Mouse (Mus musculus): ENCODE measurements around the gene Armc9. TPM values are rescaled to one million over a fixed set of nuclear protein-coding genes. Genes with fewer than 3 reads are reported as not detected.

Armc9 gene
- polyA plus RNA-seq, 1 experiment from 2014 or later, result 13.7 TPM

GRCm38 (mm10) chr1:86284101-86284500 is 129.5 kb downstream of the Armc9 start:
- WGBS, result 85% methylated on average over 5 of the region's 5 CpGs
- no peaks in the 10 kb centered on the region for H3K27me3 ChIP-seq (replicated peaks)

GRCm38 (mm10) chr1:86285295-86285694 is 130.7 kb downstream of the Armc9 start:
- Histone ChIP-seq H3K9ac (no peak overlapping the region), H3K27me3 (replicated peaks) (no peaks in the 10 kb centered on the region), H3K9me3 (no peaks in the 10 kb centered on the region), H3K27ac (replicated peaks) (no peak overlapping the region), H3K4me1 (0 out of 2 replicates have a peak, but pooled peaks cover 4% of the 10 kb centered on the region), H3K4me3 (no peak overlapping the region), H3K36me3 (no peaks in the 10 kb centered on the region), H3K4me2 (no peak overlapping the region)
- ATAC-seq (ENCODE audit: extremely low read depth, insufficient number of reproducible peaks, low FRiP score, low TSS enrichment), result no peak
- 68% methylated on average over 6 of the region's 6 CpGs for WGBS

More at GRCm38 (mm10) chr1:86284101-86284500, 129.5 kb downstream of the Armc9 start:
- no peak overlapping the region for H3K4me3 ChIP-seq
- 0 out of 2 replicates have a peak, but pooled peaks cover 4% of the 10 kb centered on the region for H3K4me1 ChIP-seq
- no peaks in the 10 kb centered on the region for H3K36me3 ChIP-seq
- H3K4me2 ChIP-seq, result no peak overlapping the region
- no peak for ATAC-seq (ENCODE audit: extremely low read depth, insufficient number of reproducible peaks, low FRiP score, low TSS enrichment)
- H3K9ac ChIP-seq, result no peak overlapping the region
- H3K27ac ChIP-seq (replicated peaks), result no peak overlapping the region
- H3K9me3 ChIP-seq, result no peaks in the 10 kb centered on the region

- no peak overlapping the region for H3K4me3 ChIP-seq
- 81% methylated on average over 4 of the region's 4 CpGs for WGBS
- H3K4me1 ChIP-seq, result no peaks in the 10 kb centered on the region
- no peaks in the 10 kb centered on the region for H3K9me3 ChIP-seq
- H3K27me3 ChIP-seq (replicated peaks), result no peaks in the 10 kb centered on the region
- ATAC-seq (ENCODE audit: extremely low read depth, insufficient number of reproducible peaks, low FRiP score, low TSS enrichment), result no peak
- no peaks in the 10 kb centered on the region for H3K36me3 ChIP-seq
- H3K4me2 ChIP-seq, result no peak overlapping the region
- H3K27ac ChIP-seq (replicated peaks), result no peak overlapping the region
- H3K9ac ChIP-seq, result no peak overlapping the region
Measured at GRCm38 (mm10) chr1:86287473-86287872, 132.9 kb downstream of the Armc9 start.

- H3K4me3 ChIP-seq, result no peak overlapping the region
- H3K9me3 ChIP-seq, result no peaks in the 10 kb centered on the region
- H3K4me1 ChIP-seq, result peaks cover 5% of the 10 kb centered on the region; the same call in 1 of the 2 replicates
- H3K27me3 ChIP-seq (replicated peaks), result no peaks in the 10 kb centered on the region
- ATAC-seq (ENCODE audit: extremely low read depth, insufficient number of reproducible peaks, low FRiP score, low TSS enrichment), result no peak
- H3K36me3 ChIP-seq, result no peaks in the 10 kb centered on the region
- H3K4me2 ChIP-seq, result no peak overlapping the region
- no peak overlapping the region for H3K27ac ChIP-seq (replicated peaks)
- H3K9ac ChIP-seq, result 0 out of 2 replicates have a peak overlapping the region, but pooled peaks have one; percentile 33
- 47% methylated on average over 3 of the region's 3 CpGs for WGBS
Measured at GRCm38 (mm10) chr1:86290452-86290851, 135.9 kb downstream of the Armc9 start.

- Histone ChIP-seq H3K27me3 (replicated peaks) (no peaks in the 10 kb centered on the region), H3K36me3 (no peaks in the 10 kb centered on the region), H3K4me2 (no peak overlapping the region), H3K4me3 (no peak overlapping the region), H3K27ac (replicated peaks) (no peak overlapping the region), H3K4me1 (peaks cover 5% of the 10 kb centered on the region; the same call in 1 of the 2 replicates), H3K9me3 (no peaks in the 10 kb centered on the region), H3K9ac (no peak overlapping the region)
- no peak for ATAC-seq (ENCODE audit: extremely low read depth, insufficient number of reproducible peaks, low FRiP score, low TSS enrichment)
- 85% methylated on average over 3 of the region's 3 CpGs for WGBS
Measured at GRCm38 (mm10) chr1:86293091-86293490, 138.5 kb downstream of the Armc9 start.

GRCm38 (mm10) chr1:86293868-86294267 is 139.3 kb downstream of the Armc9 start:
- no peak overlapping the region for H3K4me2 ChIP-seq
- no peak overlapping the region for H3K27ac ChIP-seq (replicated peaks)
- no peak for ATAC-seq (ENCODE audit: extremely low read depth, insufficient number of reproducible peaks, low FRiP score, low TSS enrichment)
- H3K4me3 ChIP-seq, result no peak overlapping the region
- H3K9me3 ChIP-seq, result no peaks in the 10 kb centered on the region
- H3K9ac ChIP-seq, result no peak overlapping the region
- no peaks in the 10 kb centered on the region for H3K36me3 ChIP-seq
- H3K27me3 ChIP-seq (replicated peaks), result no peaks in the 10 kb centered on the region
- H3K4me1 ChIP-seq, result peaks cover 5% of the 10 kb centered on the region; the same call in 1 of the 2 replicates
- WGBS, result 85% methylated on average over 5 of the region's 5 CpGs

GRCm38 (mm10) chr1:86294472-86294871 is 139.9 kb downstream of the Armc9 start:
- ATAC-seq (ENCODE audit: extremely low read depth, insufficient number of reproducible peaks, low FRiP score, low TSS enrichment), result no peak
- Histone ChIP-seq H3K9me3 (no peaks in the 10 kb centered on the region), H3K27me3 (replicated peaks) (no peaks in the 10 kb centered on the region), H3K4me2 (no peak overlapping the region), H3K36me3 (no peaks in the 10 kb centered on the region), H3K4me1 (peaks cover 5% of the 10 kb centered on the region; the same call in 1 of the 2 replicates), H3K4me3 (no peak overlapping the region), H3K9ac (no peak overlapping the region), H3K27ac (replicated peaks) (no peak overlapping the region)
- WGBS, result 27% methylated on average over 4 of the region's 4 CpGs

- Histone ChIP-seq H3K4me1 (peaks cover 23% of the 10 kb centered on the region), H3K36me3 (no peaks in the 10 kb centered on the region), H3K4me3 (no peak overlapping the region), H3K4me2 (no peak overlapping the region), H3K27me3 (replicated peaks) (peaks cover 52% of the 10 kb centered on the region), H3K9ac (no peak overlapping the region), H3K27ac (replicated peaks) (no peak overlapping the region), H3K9me3 (no peaks in the 10 kb centered on the region)
- 34% methylated on average over 2 of the region's 2 CpGs for WGBS
- no peak for ATAC-seq (ENCODE audit: extremely low read depth, insufficient number of reproducible peaks, low FRiP score, low TSS enrichment)
Measured at GRCm38 (mm10) chr1:86300093-86300492, 145.5 kb downstream of the Armc9 start.

GRCm38 (mm10) chr1:86300731-86301130 is 146.2 kb downstream of the Armc9 start:
- no peak overlapping the region for H3K27ac ChIP-seq (replicated peaks)
- no peak for ATAC-seq (ENCODE audit: extremely low read depth, insufficient number of reproducible peaks, low FRiP score, low TSS enrichment)
- no peaks in the 10 kb centered on the region for H3K9me3 ChIP-seq
- H3K4me3 ChIP-seq, result no peak overlapping the region
- no peaks in the 10 kb centered on the region for H3K36me3 ChIP-seq
- H3K9ac ChIP-seq, result no peak overlapping the region
- no peak overlapping the region for H3K4me2 ChIP-seq
- peaks cover 58% of the 10 kb centered on the region for H3K27me3 ChIP-seq (replicated peaks)
- WGBS, result 53% methylated on average over 7 of the region's 7 CpGs
- H3K4me1 ChIP-seq, result peaks cover 23% of the 10 kb centered on the region

- Histone ChIP-seq H3K9me3 (no peaks in the 10 kb centered on the region), H3K4me1 (peaks cover 23% of the 10 kb centered on the region), H3K27ac (replicated peaks) (no peak overlapping the region), H3K4me2 (no peak overlapping the region), H3K27me3 (replicated peaks) (peaks cover 64% of the 10 kb centered on the region), H3K4me3 (no peak overlapping the region), H3K36me3 (no peaks in the 10 kb centered on the region), H3K9ac (no peak overlapping the region)
- WGBS, result 48% methylated on average over 6 of the region's 6 CpGs
- ATAC-seq (ENCODE audit: extremely low read depth, insufficient number of reproducible peaks, low FRiP score, low TSS enrichment), result no peak
Measured at GRCm38 (mm10) chr1:86301221-86302091, 146.9 kb downstream of the Armc9 start.

GRCm38 (mm10) chr1:86302532-86302931 is 148.0 kb downstream of the Armc9 start, which contains the start of gene B3gnt7:
TSS of gene B3gnt7 (plus strand) at chr1:86302832.
- Histone ChIP-seq H3K36me3 (no peaks in the 10 kb centered on the region), H3K9me3 (no peaks in the 10 kb centered on the region), H3K27ac (replicated peaks) (no peak within 1 kb of the TSS), H3K9ac (peak within 1 kb of the TSS; percentile 78), H3K4me2 (peak within 1 kb of the TSS; percentile 98), H3K27me3 (replicated peaks) (peaks cover 67% of the 10 kb centered on the region), H3K4me3 (peak within 1 kb of the TSS; percentile 67), H3K4me1 (peaks cover 23% of the 10 kb centered on the region)
- ATAC-seq (ENCODE audit: extremely low read depth, insufficient number of reproducible peaks, low FRiP score, low TSS enrichment), result no peak
- 35% methylated on average over 6 of the region's 6 CpGs for WGBS

Measured in heart, embryonic 13.5 days (tissue).